8 mouse cellular contexts compared by ENCODE assay signal in genomic region chr14:61556289-61557147, GRCm38 (mm10). TPM values are rescaled to one million over a fixed set of nuclear protein-coding genes. Genes with fewer than 3 reads are reported as not detected.
DNase-seq lines count a peak whose midpoint lies in the region; ATAC-seq and TF ChIP-seq lines count a peak whose summit lies in the region.

Gene Spryd7 (minus strand): TSS chr14:61556886.

- under 1% methylated on average over 72 of the region's 72 CpGs for WGBS in cerebellum, adult 2 months
- 2% methylated on average over 72 of the region's 72 CpGs for WGBS in forebrain, postnatal 0 days
- under 1% methylated on average over 72 of the region's 72 CpGs for WGBS in lung, embryonic 16.5 days

- no peak for TF ChIP-seq EP300 in MEL (IDR thresholded peaks at IDR 0.05; ENCODE audit: low read depth in 1 of 2, low read length in 2 of 2)

- peaks cover 6% of the 10 kb centered on the region for H3K79me2 ChIP-seq in MEL (ENCODE audit: control insufficient read depth, insufficient read depth, low read length, poor library complexity)

- H3K9me3 ChIP-seq in MEL (replicated peaks; ENCODE audit: insufficient read depth, low read length): no peaks in the 10 kb centered on the region
- no peaks in the 10 kb centered on the region for H3K9me3 ChIP-seq in forebrain, postnatal 0 days (ENCODE audit: low read length)
- no peaks in the 10 kb centered on the region for H3K9me3 ChIP-seq in lung, embryonic 16.5 days (ENCODE audit: control insufficient read depth, low read length)

- ATAC-seq in forebrain, postnatal 0 days: peak; percentile 95
- peak; percentile 97 for ATAC-seq in hematopoietic stem cell, adult 5-6 weeks (replicated peaks in 1 of 2; ENCODE audit: insufficient read depth in 1 of 2, low FRiP score in 2 of 2, low TSS enrichment in 1 of 2, low read depth in 1 of 2, poor library complexity in 2 of 2, severe bottlenecking in 2 of 2)
- peak; percentile 98 for ATAC-seq in lung, embryonic 16.5 days (ENCODE audit: low read depth)

- peak in 1 of 3 experiments; percentile 28; a peak in 2 of 6 replicates for TF ChIP-seq CTCF in MEL (IDR thresholded peaks at IDR 0.05 in 2 of 3, conservative IDR thresholded peaks at IDR 0.05 in 1 of 3; ENCODE audit: control insufficient read depth in 1 of 3, insufficient read depth in 1 of 3, low read depth in 2 of 3, low read length in 3 of 3, poor library complexity in 1 of 3, severe bottlenecking in 1 of 3)
- no peak for TF ChIP-seq CTCF in cerebellum, adult 2 months (IDR thresholded peaks at IDR 0.05; ENCODE audit: borderline replicate concordance, insufficient read depth, low read depth, low read length)
- TF ChIP-seq CTCF in forebrain, postnatal 0 days (IDR thresholded peaks at IDR 0.05; ENCODE audit: low read depth): no peak; the same call in none of the 2 replicates

- peak within 1 kb of the TSS; percentile 79 for H3K9ac ChIP-seq in MEL (ENCODE audit: control insufficient read depth, low read depth, low read length, poor library complexity, severe bottlenecking)
- peak within 1 kb of the TSS; percentile 88 for H3K9ac ChIP-seq in forebrain, postnatal 0 days
- H3K9ac ChIP-seq in lung, embryonic 16.5 days (ENCODE audit: low read length): peak within 1 kb of the TSS; percentile 75

- peaks cover 0 to 10% of the 10 kb centered on the region in 2 experiments; a peak in 3 of 4 replicates for H3K36me3 ChIP-seq in MEL (ENCODE audit: control insufficient read depth in 1 of 2, insufficient read depth in 2 of 2, low read length in 2 of 2)
- H3K36me3 ChIP-seq in forebrain, postnatal 0 days (ENCODE audit: insufficient read depth): no peaks in the 10 kb centered on the region
- no peaks in the 10 kb centered on the region for H3K36me3 ChIP-seq in lung, embryonic 16.5 days (ENCODE audit: control insufficient read depth, insufficient read depth, low read length)

- no peak for TF ChIP-seq RAD21 in MEL (IDR thresholded peaks at IDR 0.05; ENCODE audit: low read depth, low read length)

- peak within 1 kb of the TSS; percentile 74 for H3K4me2 ChIP-seq in forebrain, postnatal 0 days (ENCODE audit: low read depth)
- peak within 1 kb of the TSS; percentile 98 for H3K4me2 ChIP-seq in lung, embryonic 16.5 days (ENCODE audit: low read depth, low read length)

- H3K27me3 ChIP-seq in MEL (ENCODE audit: control insufficient read depth in 1 of 2, insufficient read depth in 2 of 2, low read length in 2 of 2): no peaks in the 10 kb centered on the region
- no peaks in the 10 kb centered on the region for H3K27me3 ChIP-seq in cerebellum, adult 2 months (ENCODE audit: control insufficient read depth, insufficient read depth, low read length)
- H3K27me3 ChIP-seq in forebrain, postnatal 0 days (ENCODE audit: insufficient read depth, low read length): no peaks in the 10 kb centered on the region
- no peaks in the 10 kb centered on the region for H3K27me3 ChIP-seq in lung, embryonic 16.5 days (ENCODE audit: control insufficient read depth, insufficient read depth, low read depth, low read length)

- DNase-seq in MEL (ENCODE audit: low read depth, low spot score): peak; percentile 97
- peak; percentile 99 for DNase-seq in cerebellum, adult 2 months
- DNase-seq in forebrain, postnatal 0 days: peak; percentile 99
- peak; percentile 84 for DNase-seq in layer of hippocampus, adult 9-10 months (ENCODE audit: low spot score)
- peak; percentile 85 for DNase-seq in ovary, postnatal 10 days (ENCODE audit: low spot score)
- DNase-seq in thymus, postnatal 10 days (ENCODE audit: low spot score in 2 of 2): peak; percentile 96 to 99

- peak within 1 kb of the TSS; percentile 15 for H3K27ac ChIP-seq in MEL (ENCODE audit: control insufficient read depth, low read depth, low read length)
- peak within 1 kb of the TSS; percentile 89 for H3K27ac ChIP-seq in cerebellum, adult 2 months (ENCODE audit: insufficient read depth, low read length)
- peak within 1 kb of the TSS; percentile 93 for H3K27ac ChIP-seq in forebrain, postnatal 0 days (ENCODE audit: low read depth, low read length)
- H3K27ac ChIP-seq in lung, embryonic 16.5 days (ENCODE audit: low read length): peak within 1 kb of the TSS; percentile 81

- H3K4me1 ChIP-seq in MEL (ENCODE audit: control insufficient read depth in 1 of 2, insufficient read depth in 2 of 2, low read length in 2 of 2): peaks cover 4 to 13% of the 10 kb centered on the region in 2 experiments; a peak in 2 of 4 replicates
- peaks cover 4% of the 10 kb centered on the region for H3K4me1 ChIP-seq in cerebellum, adult 2 months (ENCODE audit: control insufficient read depth, insufficient read depth, low read length)
- peaks cover 3% of the 10 kb centered on the region; the same call in 1 of the 2 replicates for H3K4me1 ChIP-seq in forebrain, postnatal 0 days (ENCODE audit: insufficient read depth)
- no peaks in the 10 kb centered on the region; the same call in 1 of the 2 replicates for H3K4me1 ChIP-seq in lung, embryonic 16.5 days (replicated peaks; ENCODE audit: control insufficient read depth, insufficient read depth, low read length)

- TF ChIP-seq POLR2A in MEL (IDR thresholded peaks at IDR 0.05; ENCODE audit: control insufficient read depth in 1 of 2, insufficient read depth in 1 of 2, low read depth in 1 of 2, low read length in 2 of 2, poor library complexity in 1 of 2): peak; percentile 71 to 87; a peak in 3 of 4 replicates
- TF ChIP-seq POLR2A in cerebellum, adult 2 months (IDR thresholded peaks at IDR 0.05; ENCODE audit: borderline replicate concordance, insufficient read depth, low read length): peak; percentile 70

- H3K4me3 ChIP-seq in MEL (ENCODE audit: control insufficient read depth in 1 of 2, insufficient read depth in 1 of 2, low read depth in 2 of 2, low read length in 2 of 2): peak within 1 kb of the TSS; percentile 70 to 90
- peak within 1 kb of the TSS; percentile 86 for H3K4me3 ChIP-seq in cerebellum, adult 2 months (replicated peaks; ENCODE audit: insufficient read depth, low read depth, low read length)
- peak within 1 kb of the TSS; percentile 72 for H3K4me3 ChIP-seq in forebrain, postnatal 0 days (ENCODE audit: low read depth, low read length)
- peak within 1 kb of the TSS; percentile 78 for H3K4me3 ChIP-seq in lung, embryonic 16.5 days (ENCODE audit: low read length)

TF ChIP-seq in MEL, 35 proteins besides CTCF, POLR2A, EP300 and RAD21:
- TF ChIP-seq RCOR1 (IDR thresholded peaks at IDR 0.05; ENCODE audit: low read depth, low read length) (no peak), TCF12 (IDR thresholded peaks at IDR 0.05; ENCODE audit: low read depth, low read length) (peak; percentile 46; the same call in 1 of the 2 replicates), UBTF (IDR thresholded peaks at IDR 0.05; ENCODE audit: borderline replicate concordance, insufficient read depth, low read depth, low read length) (0 out of 2 replicates have a peak, but pooled peaks have one; percentile 30), GABPA (IDR thresholded peaks at IDR 0.05; ENCODE audit: low read depth, low read length) (no peak), BHLHE40 (IDR thresholded peaks at IDR 0.05; ENCODE audit: borderline replicate concordance, low read depth, low read length) (0 out of 2 replicates have a peak, but pooled peaks have one; percentile 18), NRF1 (IDR thresholded peaks at IDR 0.05; ENCODE audit: insufficient read depth, low read depth, low read length, poor library complexity, severe bottlenecking) (peak; percentile 89), MAX (IDR thresholded peaks at IDR 0.05; ENCODE audit: low read length) (peak; percentile 45; the same call in 1 of the 2 replicates), MAZ (IDR thresholded peaks at IDR 0.05; ENCODE audit: low read depth, low read length) (peak; percentile 70; the same call in 1 of the 2 replicates), ZMIZ1 (IDR thresholded peaks at IDR 0.05; ENCODE audit: low read depth, low read length) (peak; percentile 86), POLR2AphosphoS5 (IDR thresholded peaks at IDR 0.05; ENCODE audit: borderline replicate concordance, low read depth, low read length) (0 out of 2 replicates have a peak, but pooled peaks have one; percentile 43), MXI1 (IDR thresholded peaks at IDR 0.05; ENCODE audit: low read depth, low read length) (peak; percentile 78), ETS1 (IDR thresholded peaks at IDR 0.05; ENCODE audit: low read depth, low read length) (0 out of 2 replicates have a peak, but pooled peaks have one; percentile 23), HCFC1 (IDR thresholded peaks at IDR 0.05; ENCODE audit: low read depth, low read length) (peak; percentile 43), POLR2AphosphoS2 (IDR thresholded peaks at IDR 0.05; ENCODE audit: low read length) (peak; percentile 74; the same call in 1 of the 2 replicates), SIN3A (IDR thresholded peaks at IDR 0.05; ENCODE audit: low read length) (0 out of 2 replicates have a peak, but pooled peaks have one; percentile 29), USF2 (IDR thresholded peaks at IDR 0.05; ENCODE audit: borderline replicate concordance in 1 of 2, insufficient read depth in 1 of 2, low read depth in 1 of 2, low read length in 2 of 2) (peak in 1 of 2 experiments; percentile 30; a peak in 1 of 4 replicates), USF1 (IDR thresholded peaks at IDR 0.05; ENCODE audit: low read depth, low read length) (peak; percentile 83), CHD1 (IDR thresholded peaks at IDR 0.05; ENCODE audit: low read depth, low read length) (no peak), NELFE (IDR thresholded peaks at IDR 0.05; ENCODE audit: low read depth, low read length) (peak; percentile 80), ZKSCAN1 (IDR thresholded peaks at IDR 0.05; ENCODE audit: low read depth, low read length) (no peak)

RNA-seq across cellular contexts. Expression of gene Spryd7, which starts in this region (rescaled TPM):
- total RNA-seq in MEL (2012; rRNA removed): 16.4 and 18.5 TPM in 2 replicates
- 10 to 100 TPM in 1 of 2 experiments, not detected in 1; 14.3 TPM for polyA plus RNA-seq in MEL (2012; ENCODE audit: insufficient read depth in 1 of 2, insufficient read length in 2 of 2, low read depth in 1 of 2, low replicate concordance in 2 of 2, missing spikeins in 1 of 2)
- polyA plus RNA-seq in cerebellum, adult 2 months (2012; rRNA removed): 41.1 and 41.7 TPM in 2 replicates
- 40.0 and 50.7 TPM in 2 replicates for total RNA-seq in forebrain, postnatal 0 days (2014; rRNA removed)
- 60.6 and 67.4 TPM in 2 replicates for polyA plus RNA-seq in forebrain, postnatal 0 days (2015; fragmentation: Nextera tagmentation; extraction: Ambion mirVana)
- 17.9 and 25.3 TPM in 2 replicates for total RNA-seq in hematopoietic stem cell, adult 5-6 weeks (2017)
- polyA plus RNA-seq in lung, embryonic 16.5 days (2015; fragmentation: Nextera tagmentation; extraction: Ambion mirVana): 17.9 and 18.9 TPM in 2 replicates

Comparison
In these comparisons a context has a peak if more than half of its experiments do, and no peak if none do; other contexts are left out.
1. Peak in every context shown above with its lines: DNase-seq, ATAC-seq, H3K4me3 ChIP-seq and H3K27ac ChIP-seq.
2. H3K27ac ChIP-seq: peak in every context shown above with its lines; median percentile 93 in forebrain, postnatal 0 days; 89 in cerebellum, adult 2 months; 81 in lung, embryonic 16.5 days; 15 in MEL.